Mouse (Mus musculus) left cerebral cortex, adult 2 months (tissue): ENCODE data around the gene Dhrs11. TPM values are rescaled to one million over a fixed set of nuclear protein-coding genes. Genes with fewer than 3 reads are reported as not detected.

ENCODE experiments used
- DNase-seq, 2 experiments: peaks; one replicate each; pipeline ENCODE4 v3.0.0; 2021 to 2022; ENCODE audit warnings: low spot score in 2 of 2, mixed read lengths in 1 of 2; ENCODE audit errors: extremely low spot score in 1 of 2
- H3K27ac ChIP-seq: fragments of 200-600 bp; 2 replicates; pipeline ENCODE4 v1.8.1; 2022
- H3K4me3 ChIP-seq: fragments of 200-600 bp; 2 replicates; pipeline ENCODE4 v1.8.1; 2022
- CTCF ChIP-seq: fragments of 200-600 bp; IDR thresholded peaks from 2 replicates; pipeline ENCODE4 v1.8.1; 2022; ENCODE audit warnings: antibody characterized with exemption, mild to moderate bottlenecking, moderate library complexity
- intact Hi-C: fragments of 180-260 bp; cut with DNase I; formaldehyde crosslinking; loops from one replicate; pipeline ENCODE4 v1.15.1; 2025
- total RNA-seq, 2 experiments: library from RNA; stranded (reverse); gene quantifications; 2 replicates each; pipeline ENCODE4 v1.2.3; 2021

Gene Dhrs11
- total RNA-seq, 2 experiments from 2014 or later, result 7.2 to 7.8 TPM

GRCm38 (mm10) chr11:84818961-84819692 is 9.7 kb downstream of the Dhrs11 start, which contains the start of gene Mrm1:
Gene Mrm1 (minus strand): TSS chr11:84819515.
- intact Hi-C loops, result loop anchor here (1.0 to 2.0 kb wide), 2 partner anchors 390 to 640 kb away; no protein-coding TSS in a partner anchor
- peak within 1 kb of the TSS; percentile 94 for H3K27ac ChIP-seq
- TF ChIP-seq CTCF, result peak; percentile 87
- peak within 1 kb of the TSS; percentile 79 for H3K4me3 ChIP-seq
- DNase-seq, result peak; percentile 91 to 93

- TF ChIP-seq CTCF, result peak; percentile 93
- intact Hi-C loops, result loop anchor here (1.0 to 2.0 kb wide), 2 partner anchors 390 to 639 kb away; no protein-coding TSS in a partner anchor
Measured at GRCm38 (mm10) chr11:84818085-84818960, 10.5 kb downstream of the Dhrs11 start.

GRCm38 (mm10) chr11:84817362-84817761 is 11.4 kb downstream of the Dhrs11 start:
- intact Hi-C loops, result no loop called here
- no peak overlapping the region; the same call in 1 of the 2 replicates for H3K4me3 ChIP-seq
- peak; percentile 25 for TF ChIP-seq CTCF
- H3K27ac ChIP-seq, result no peak overlapping the region
- DNase-seq, result no peak

More at GRCm38 (mm10) chr11:84818085-84818960, 10.5 kb downstream of the Dhrs11 start:
- DNase-seq, result peak; percentile 72 to 73
- peak overlapping the region; percentile 94 for H3K27ac ChIP-seq
- H3K4me3 ChIP-seq, result peak overlapping the region; percentile 79

GRCm38 (mm10) chr11:84813724-84814510 is 14.9 kb downstream of the Dhrs11 start:
- Histone ChIP-seq H3K27ac (no peak overlapping the region), H3K4me3 (no peak overlapping the region)
- DNase-seq, result peak; percentile 64 to 84
- peak; percentile 93 for TF ChIP-seq CTCF
- intact Hi-C loops, result loop anchor here (2.0 to 5.0 kb wide), 2 partner anchors 532 to 549 kb away; no protein-coding TSS in a partner anchor

- no peak for TF ChIP-seq CTCF
- intact Hi-C loops, result no loop called here
- no peak overlapping the region for H3K4me3 ChIP-seq
- no peak overlapping the region for H3K27ac ChIP-seq
- no peak for DNase-seq
Measured at GRCm38 (mm10) chr11:84804373-84804772, 24.4 kb downstream of the Dhrs11 start.

GRCm38 (mm10) chr11:84797627-84798353 is 31.0 kb downstream of the Dhrs11 start:
- peak; percentile 91 for TF ChIP-seq CTCF
- DNase-seq, result peak; percentile 69 to 77
- intact Hi-C loops, result no loop called here
- no peak overlapping the region for H3K27ac ChIP-seq
- no peak overlapping the region for H3K4me3 ChIP-seq

- Histone ChIP-seq H3K27ac (no peak overlapping the region), H3K4me3 (no peak overlapping the region)
- DNase-seq, result no peak
- intact Hi-C loops, result no loop called here
- TF ChIP-seq CTCF, result no peak
Measured at GRCm38 (mm10) chr11:84797026-84797425, 31.8 kb downstream of the Dhrs11 start.

- intact Hi-C loops, result loop anchor here (1.0 to 5.0 kb wide), 6 partner anchors 70 to 532 kb away; partner anchors contain the start of gene Aatf
- H3K4me3 ChIP-seq, result peak overlapping the region; percentile 32; the same call in 1 of the 2 replicates
- no peak overlapping the region for H3K27ac ChIP-seq
- peak; percentile 73 to 84 for DNase-seq
- TF ChIP-seq CTCF, result peak; percentile 94
Measured at GRCm38 (mm10) chr11:84794496-84795113, 34.2 kb downstream of the Dhrs11 start.

- intact Hi-C loops, result loop anchor here (5.0 kb wide), 4 partner anchors 281 to 531 kb away; partner anchors contain the start of gene Aatf
- no peak for DNase-seq
- no peak overlapping the region for H3K27ac ChIP-seq
- H3K4me3 ChIP-seq, result no peak overlapping the region
- TF ChIP-seq CTCF, result no peak
Measured at GRCm38 (mm10) chr11:84793545-84793944, 35.2 kb downstream of the Dhrs11 start.

GRCm38 (mm10) chr11:84790383-84790782 is 38.4 kb downstream of the Dhrs11 start:
- intact Hi-C loops, result loop anchor here (5.0 kb wide), 4 partner anchors 278 to 528 kb away; partner anchors contain the start of gene Aatf
- Histone ChIP-seq H3K27ac (no peak overlapping the region), H3K4me3 (no peak overlapping the region)
- TF ChIP-seq CTCF, result no peak
- no peak for DNase-seq
